Mouse (Mus musculus): ENCODE results near the gene Vac14. TPM values are rescaled to one million over a fixed set of nuclear protein-coding genes. Genes with fewer than 3 reads are reported as not detected.

Gene Vac14
- total RNA-seq (2021): 10 to 100 TPM; 25.4 to 26.1 TPM
- long read RNA-seq, experiment 1, transcript Vac14-201 (19 exons, 3,069 nt): major isoform, 48 of 86 reads
- long read RNA-seq, experiment 1, partial matches to known transcripts: 7 of 86 reads
- long read RNA-seq, experiment 1, other reads (novel, unspliced or antisense): 31 of 86 reads
- long read RNA-seq, experiment 2, transcript Vac14-201 (19 exons, 3,069 nt): major isoform, 28 of 52 reads
- long read RNA-seq, experiment 2, partial matches to known transcripts: 15 of 52 reads
- long read RNA-seq, experiment 2, other reads (novel, unspliced or antisense): 9 of 52 reads

GRCm38 (mm10) chr8:110618391-110619207 is at the start of gene Vac14:
Gene Vac14 (plus strand): TSS chr8:110618585.
- peak; percentile 96 to 97 for DNase-seq (ENCODE audit: extremely low spot score in 1 of 2, low spot score in 2 of 2)
- Histone ChIP-seq H3K4me3 (peak within 1 kb of the TSS; percentile 99), H3K27ac (peak within 1 kb of the TSS; percentile 69)
- no peak for TF ChIP-seq CTCF (IDR thresholded peaks at IDR 0.05)
- intact Hi-C loops (cut with DNase I): no loop called here

DNA sequence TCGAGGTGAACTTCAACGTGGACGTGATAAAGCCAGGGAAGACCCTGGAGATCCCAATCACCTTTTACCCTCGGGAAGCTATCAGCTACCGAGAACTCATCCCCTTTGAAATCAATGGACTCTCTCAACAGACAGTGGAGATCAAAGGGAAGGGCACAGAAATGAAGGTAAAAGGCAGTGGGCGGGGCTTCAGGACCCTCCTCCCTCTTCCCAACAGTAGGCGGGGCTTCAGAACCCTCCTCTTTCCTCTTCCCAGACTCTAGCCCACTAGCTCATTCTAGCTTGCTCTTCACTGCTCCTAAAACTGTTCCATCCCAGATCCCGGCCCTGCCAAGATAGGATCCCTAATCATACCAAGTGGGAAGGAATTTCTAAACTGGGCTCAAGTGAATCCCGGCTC is 25.7 kb upstream of the Vac14 start:
- TF ChIP-seq CTCF (IDR thresholded peaks at IDR 0.05): no peak
- no peak overlapping the region for H3K4me3 ChIP-seq
- H3K27ac ChIP-seq: no peak overlapping the region
- no peak for DNase-seq (ENCODE audit: extremely low spot score in 1 of 2, low spot score in 2 of 2)
- intact Hi-C loops (cut with DNase I): no loop called here

DNA sequence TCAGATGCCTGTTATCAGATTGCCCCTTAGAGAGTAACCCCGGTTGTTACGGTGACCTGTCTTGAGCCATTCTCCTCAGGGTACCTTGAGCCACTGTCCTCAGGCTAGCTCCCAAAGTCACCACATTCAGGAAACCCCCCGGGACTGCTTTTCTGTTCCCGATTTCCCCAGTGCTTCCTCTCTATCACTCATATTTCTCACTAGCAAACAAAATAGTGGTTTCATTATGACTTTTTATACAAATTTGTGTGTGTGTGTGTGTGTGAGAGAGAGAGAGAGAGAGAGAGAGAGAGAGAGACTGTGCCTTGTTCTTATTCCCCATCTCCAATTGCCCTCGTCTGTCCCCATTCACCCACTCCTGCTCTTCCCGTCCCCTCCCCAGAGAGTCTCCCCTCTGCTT is 24.2 kb upstream of the Vac14 start:
- intact Hi-C loops (cut with DNase I): no loop called here
- Histone ChIP-seq H3K4me3 (no peak overlapping the region), H3K27ac (no peak overlapping the region)
- no peak for DNase-seq (ENCODE audit: extremely low spot score in 1 of 2, low spot score in 2 of 2)
- TF ChIP-seq CTCF (IDR thresholded peaks at IDR 0.05): no peak

- peak; percentile 28 to 35 for DNase-seq (ENCODE audit: extremely low spot score in 1 of 2, low spot score in 2 of 2)
- Histone ChIP-seq H3K27ac (no peak overlapping the region), H3K4me3 (no peak overlapping the region)
- TF ChIP-seq CTCF (IDR thresholded peaks at IDR 0.05): peak; percentile 71
- intact Hi-C loops (cut with DNase I): loop anchor here (5.0 kb wide), 1 partner anchor 472 kb away; no protein-coding TSS in a partner anchor
Measured at GRCm38 (mm10) chr8:110604556-110604955, 13.8 kb upstream of the Vac14 start.

DNA sequence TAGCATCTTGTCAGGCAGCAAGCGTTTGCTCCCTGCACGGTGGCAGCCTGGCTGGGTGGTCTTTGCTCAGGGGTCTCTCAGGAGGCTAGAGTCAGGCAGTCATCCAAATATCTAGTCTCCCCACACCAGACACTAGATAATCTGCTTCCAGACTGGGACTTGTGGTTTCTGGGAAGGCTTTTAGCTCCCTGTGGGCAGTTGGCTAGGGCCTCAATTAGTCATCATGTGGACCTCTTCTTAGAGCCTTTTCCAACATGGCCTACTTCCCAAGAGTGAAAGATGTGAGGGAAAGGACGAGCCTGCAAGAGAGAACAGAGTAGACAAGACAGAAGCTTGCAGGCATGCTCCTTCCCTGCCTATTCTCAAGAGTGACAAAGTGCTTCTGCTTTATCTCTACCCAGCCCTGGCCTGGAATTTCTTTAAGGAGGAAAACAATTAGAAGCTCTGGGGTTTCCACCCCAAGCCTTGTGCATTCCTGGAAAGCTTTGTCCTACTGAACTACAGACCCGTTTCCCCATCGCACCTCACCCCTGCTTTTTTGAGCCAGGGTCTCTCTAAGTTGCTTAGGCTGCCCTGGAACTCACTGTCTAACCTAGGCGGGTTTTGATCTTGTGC is 12.9 kb upstream of the Vac14 start:
- DNase-seq (ENCODE audit: extremely low spot score in 1 of 2, low spot score in 2 of 2): no peak
- no peak for TF ChIP-seq CTCF (IDR thresholded peaks at IDR 0.05)
- Histone ChIP-seq H3K27ac (no peak overlapping the region), H3K4me3 (no peak overlapping the region)
- intact Hi-C loops (cut with DNase I): no loop called here

- Histone ChIP-seq H3K27ac (no peak overlapping the region), H3K4me3 (no peak overlapping the region)
- intact Hi-C loops (cut with DNase I): no loop called here
- TF ChIP-seq CTCF (IDR thresholded peaks at IDR 0.05): no peak
- no peak for DNase-seq (ENCODE audit: extremely low spot score in 1 of 2, low spot score in 2 of 2)
Measured at GRCm38 (mm10) chr8:110615730-110616129, 2.7 kb upstream of the Vac14 start.

DNA sequence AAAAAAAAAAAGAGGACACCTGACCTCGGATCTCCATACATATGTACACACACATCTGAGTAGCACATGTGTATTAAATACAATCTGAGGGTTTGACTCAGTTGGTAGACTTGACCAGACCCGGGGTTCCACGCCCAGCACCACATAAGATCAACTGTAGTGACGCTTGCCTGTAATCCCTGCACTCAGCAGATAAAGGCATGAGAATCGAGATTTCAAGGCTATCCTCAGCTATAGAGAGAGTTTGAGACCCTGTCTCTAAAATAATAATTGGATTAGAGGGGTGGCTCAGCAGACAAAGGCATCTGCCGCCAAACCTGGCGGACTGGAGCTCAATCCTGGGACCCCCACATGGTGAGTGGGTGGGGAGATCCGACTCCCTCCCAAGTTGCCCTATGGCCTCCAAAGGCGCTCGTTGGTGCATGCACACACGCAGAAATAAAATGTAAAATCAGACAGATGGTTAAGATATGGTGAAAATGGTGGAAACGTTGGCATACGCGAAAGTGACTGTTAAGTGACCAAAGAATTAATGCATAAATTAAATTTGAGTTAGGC is 505 bp upstream of the Vac14 start:
- Histone ChIP-seq H3K27ac (peak overlapping the region; percentile 37; the same call in 1 of the 2 replicates), H3K4me3 (peak overlapping the region; percentile 99)
- intact Hi-C loops (cut with DNase I): no loop called here
- DNase-seq (ENCODE audit: extremely low spot score in 1 of 2, low spot score in 2 of 2): no peak
- no peak for TF ChIP-seq CTCF (IDR thresholded peaks at IDR 0.05)

DNA sequence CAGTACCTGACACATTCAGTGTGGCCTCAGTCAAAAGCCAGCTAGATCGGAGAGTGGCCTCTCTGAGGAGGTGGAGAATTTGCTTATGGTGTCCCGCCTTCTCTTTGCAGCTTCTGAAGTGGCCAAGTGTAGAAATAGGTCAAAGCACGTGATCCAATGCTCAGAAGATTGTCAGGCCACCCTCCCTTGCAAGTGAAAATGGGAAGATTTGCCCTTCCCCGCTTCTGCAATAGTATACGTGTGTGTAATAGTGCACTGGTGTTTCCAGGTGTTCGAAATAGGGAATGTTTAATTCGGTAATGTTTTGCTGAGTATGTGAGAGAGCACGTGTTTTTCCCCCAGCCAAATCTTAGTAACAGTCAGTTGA is 806 bp downstream of the Vac14 start:
- peak overlapping the region; percentile 69; the same call in 1 of the 2 replicates for H3K27ac ChIP-seq
- H3K4me3 ChIP-seq: peak overlapping the region; percentile 99
- intact Hi-C loops (cut with DNase I): no loop called here
- no peak for DNase-seq (ENCODE audit: extremely low spot score in 1 of 2, low spot score in 2 of 2)
- no peak for TF ChIP-seq CTCF (IDR thresholded peaks at IDR 0.05)

DNA sequence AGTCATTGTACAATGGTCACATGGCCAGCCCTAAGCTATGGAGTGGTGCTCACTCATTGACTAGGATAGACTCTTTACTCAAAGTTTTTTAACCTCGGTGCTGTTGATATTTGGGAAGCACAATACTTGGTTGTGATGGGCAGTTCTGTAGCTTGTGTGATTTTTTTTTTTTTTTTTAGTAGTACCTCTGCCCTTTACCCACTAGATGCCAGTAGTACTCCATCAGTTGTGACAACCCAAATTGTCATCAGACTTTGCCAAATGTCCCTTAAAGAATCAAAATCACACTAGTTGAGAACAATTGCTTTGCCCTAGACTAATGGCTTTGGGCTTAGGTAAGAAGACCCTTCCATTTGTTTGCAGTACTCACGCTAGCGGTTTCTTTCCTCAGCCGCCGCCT is 1.5 kb downstream of the Vac14 start:
- Histone ChIP-seq H3K27ac (no peak overlapping the region), H3K4me3 (peak overlapping the region; percentile 99)
- intact Hi-C loops (cut with DNase I): no loop called here
- TF ChIP-seq CTCF (IDR thresholded peaks at IDR 0.05): peak; percentile 28
- DNase-seq (ENCODE audit: extremely low spot score in 1 of 2, low spot score in 2 of 2): no peak

DNA sequence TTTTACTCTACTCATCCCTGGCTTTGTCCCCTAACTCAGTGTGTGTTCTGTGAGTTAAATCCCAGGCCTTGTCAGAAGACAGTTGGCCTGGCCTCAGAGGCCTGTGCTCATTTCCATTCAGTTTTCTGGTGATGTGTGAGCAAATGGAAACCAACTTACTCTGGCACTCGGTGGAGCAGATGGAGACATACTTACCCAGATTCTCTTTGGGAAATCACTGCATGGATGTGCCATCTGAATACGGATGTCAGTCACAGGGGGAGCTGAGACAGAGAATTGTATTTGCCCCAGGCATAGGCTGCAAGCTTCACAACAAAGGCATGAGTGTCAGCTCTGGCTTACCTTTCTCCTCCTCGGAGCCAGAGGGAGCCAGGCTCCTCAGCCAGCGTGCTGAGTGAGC is 8.0 kb downstream of the Vac14 start:
- intact Hi-C loops (cut with DNase I): no loop called here
- no peak for TF ChIP-seq CTCF (IDR thresholded peaks at IDR 0.05)
- DNase-seq (ENCODE audit: extremely low spot score in 1 of 2, low spot score in 2 of 2): no peak
- H3K4me3 ChIP-seq: no peak overlapping the region
- H3K27ac ChIP-seq: no peak overlapping the region

- no peak overlapping the region for H3K4me3 ChIP-seq
- intact Hi-C loops (cut with DNase I): no loop called here
- DNase-seq (ENCODE audit: extremely low spot score in 1 of 2, low spot score in 2 of 2): peak; percentile 44 to 47
- peak; percentile 55 for TF ChIP-seq CTCF (IDR thresholded peaks at IDR 0.05)
- H3K27ac ChIP-seq: peak overlapping the region; percentile 47; the same call in 1 of the 2 replicates
Measured at GRCm38 (mm10) chr8:110629245-110630063, 11.1 kb downstream of the Vac14 start.

Measured in left cerebral cortex, adult 2 months (tissue).